Mouse (Mus musculus) gastrocnemius, adult 8-10 months (tissue): ENCODE data around the gene Tbc1d7. TPM values are rescaled to one million over a fixed set of nuclear protein-coding genes. Genes with fewer than 3 reads are reported as not detected.

Experiments
- DNase-seq, 2 experiments: peaks; one replicate each; pipeline ENCODE4 v3.0.0; 2022; ENCODE audit warnings: low spot score in 2 of 2
- total RNA-seq, 4 experiments: library from RNA; stranded (reverse); gene quantifications; 2 replicates each; pipeline ENCODE4 v1.2.4; 2022

Gene Tbc1d7
- total RNA-seq, 4 experiments from 2014 or later: 22.8 to 26.1 (median 25.0) TPM

- DNase-seq: no peak
These were observed 26.4 kb downstream of the Tbc1d7 start for GRCm38 (mm10) chr13:43144720-43145418.

GRCm38 (mm10) chr13:43134468-43134867 lies 36.8 kb downstream of the Tbc1d7 start:
- no peak for DNase-seq

GRCm38 (mm10) chr13:43133400-43133799 lies 37.9 kb downstream of the Tbc1d7 start:
- DNase-seq: no peak

- DNase-seq: no peak
These were observed 38.4 kb downstream of the Tbc1d7 start for GRCm38 (mm10) chr13:43132859-43133258.

- peak in 1 of 2 experiments; percentile 9 for DNase-seq
These were observed 39.5 kb downstream of the Tbc1d7 start for GRCm38 (mm10) chr13:43131741-43132191.

- no peak for DNase-seq
These were observed 41.1 kb downstream of the Tbc1d7 start for GRCm38 (mm10) chr13:43130161-43130560.

GRCm38 (mm10) chr13:43124683-43125074 lies 46.6 kb downstream of the Tbc1d7 start:
- DNase-seq: no peak

- no peak for DNase-seq
These were observed 47.2 kb downstream of the Tbc1d7 start for GRCm38 (mm10) chr13:43123895-43124682.

GRCm38 (mm10) chr13:43122306-43123070 lies 48.8 kb downstream of the Tbc1d7 start:
- peak; percentile 8 to 9 for DNase-seq

GRCm38 (mm10) chr13:43113141-43113540 lies 58.2 kb downstream of the Tbc1d7 start:
- DNase-seq: no peak

- DNase-seq: no peak
These were observed 58.6 kb downstream of the Tbc1d7 start for GRCm38 (mm10) chr13:43112707-43113106.

- no peak for DNase-seq
These were observed 59.0 kb downstream of the Tbc1d7 start for GRCm38 (mm10) chr13:43112280-43112679.

GRCm38 (mm10) chr13:43104496-43104895 lies 66.8 kb downstream of the Tbc1d7 start:
- DNase-seq: no peak

GRCm38 (mm10) chr13:43102943-43103342 lies 68.4 kb downstream of the Tbc1d7 start:
- DNase-seq: no peak

Other genes with a start within 250 kb of the Tbc1d7 start
- gene Gfod1, start 132.7 kb upstream of the Tbc1d7 start, total RNA-seq: 1 to 10 TPM; 3.6 to 4.9 (median 4.3) TPM
- 10 to 100 TPM; 14.9 to 22.6 (median 17.1) TPM for gene Sirt5, start 194.0 kb upstream of the Tbc1d7 start, total RNA-seq
- gene Nol7, start 226.9 kb upstream of the Tbc1d7 start, total RNA-seq: 100 to 1,000 TPM in 3 of 4 experiments, 10 to 100 TPM in 1; 97.0 to 134 (median 111) TPM